Mouse (Mus musculus) kidney, embryonic 14.5 days (tissue): ENCODE measurements at regions not wholly inside any gene's neighbourhood (a gene's known extent, or its start where the extent isn't known, plus 50 kb on each side); places are given as distances from the start of the nearest gene placed in this dataset.

ENCODE experiments used
- ATAC-seq: fragments of 200-750 bp; cut with Nextera tagmentation; 2 replicates; pipeline ENCODE4 v1.8.0; 2017; ENCODE audit warnings: moderate number of reproducible peaks, mild to moderate bottlenecking, moderate TSS enrichment, moderate library complexity; ENCODE audit not compliant: low FRiP score, low TSS enrichment
- H3K27ac ChIP-seq: fragments of 300-500 bp; sonication (generic); 2 replicates; pipeline ENCODE4 v1.5.1; 2014; ENCODE audit warnings: low read depth, mild to moderate bottlenecking, low read length, moderate library complexity, mixed read lengths
- H3K27me3 ChIP-seq: fragments of 300-500 bp; sonication (generic); 2 replicates; pipeline ENCODE4 v1.6.1; 2014; ENCODE audit warnings: mild to moderate bottlenecking, low read length; ENCODE audit not compliant: control insufficient read depth, insufficient read depth
- H3K36me3 ChIP-seq: fragments of 300-500 bp; sonication (generic); 2 replicates; pipeline ENCODE4 v1.6.1; 2014; ENCODE audit warnings: low read length, mixed read lengths; ENCODE audit not compliant: control insufficient read depth, insufficient read depth
- H3K4me1 ChIP-seq: fragments of 300-500 bp; sonication (generic); 2 replicates; pipeline ENCODE4 v1.6.1; 2014; ENCODE audit warnings: low read length, mixed read lengths; ENCODE audit not compliant: control insufficient read depth, insufficient read depth
- H3K4me2 ChIP-seq: fragments of 300-500 bp; sonication (generic); replicated peaks from 2 replicates; pipeline ENCODE4 v1.6.1; 2014; ENCODE audit warnings: low read depth, mild to moderate bottlenecking, low read length
- H3K4me3 ChIP-seq: fragments of 300-500 bp; sonication (generic); 2 replicates; pipeline ENCODE4 v1.5.1; 2014; ENCODE audit warnings: mild to moderate bottlenecking, low read length
- H3K9ac ChIP-seq: fragments of 300-500 bp; sonication (generic); 2 replicates; pipeline ENCODE4 v1.6.1; 2014; ENCODE audit warnings: low read depth, mild to moderate bottlenecking, low read length, moderate library complexity
- H3K9me3 ChIP-seq: fragments of 300-500 bp; sonication (generic); 2 replicates; pipeline ENCODE4 v1.6.1; 2016; ENCODE audit warnings: low read length; ENCODE audit not compliant: control insufficient read depth
- WGBS: fragments of 180-500 bp; shearing (Covaris S2); extraction: QIAGEN DNeasy Blood & Tissue Kit; methylation state at CpG from one replicate; pipeline ENCODE4 v1.1.7; 2014; 5-methylcytosine and 5-hydroxymethylcytosine counted together

DNA sequence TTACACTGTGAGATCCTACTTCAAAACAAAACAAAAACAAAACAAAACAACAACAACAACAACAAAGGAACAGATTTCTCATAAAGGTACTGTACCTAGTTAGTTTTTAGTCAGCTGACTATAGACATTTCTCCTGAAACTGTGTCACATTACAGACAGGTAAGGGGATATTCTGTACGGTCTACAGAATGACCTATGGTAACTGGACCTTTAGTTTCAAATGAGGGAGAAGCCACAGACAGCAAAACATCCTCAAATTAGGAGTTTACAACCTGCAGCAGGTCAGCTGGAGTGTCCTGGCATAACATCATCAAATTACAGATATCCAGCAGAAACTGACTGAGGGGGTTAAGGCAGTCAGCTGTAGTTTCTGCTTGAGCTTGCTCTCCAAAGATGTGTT lies 210.7 kb downstream of the Pax1 start:
- Histone ChIP-seq H3K9me3 (no peaks in the 10 kb centered on the region), H3K4me1 (no peaks in the 10 kb centered on the region), H3K9ac (no peak overlapping the region), H3K4me3 (no peak overlapping the region), H3K36me3 (no peaks in the 10 kb centered on the region), H3K27ac (no peak overlapping the region), H3K27me3 (no peaks in the 10 kb centered on the region), H3K4me2 (no peak overlapping the region)
- WGBS: 27% methylated on average over 1 of the region's 1 CpGs
- peak; percentile 66 for ATAC-seq

DNA sequence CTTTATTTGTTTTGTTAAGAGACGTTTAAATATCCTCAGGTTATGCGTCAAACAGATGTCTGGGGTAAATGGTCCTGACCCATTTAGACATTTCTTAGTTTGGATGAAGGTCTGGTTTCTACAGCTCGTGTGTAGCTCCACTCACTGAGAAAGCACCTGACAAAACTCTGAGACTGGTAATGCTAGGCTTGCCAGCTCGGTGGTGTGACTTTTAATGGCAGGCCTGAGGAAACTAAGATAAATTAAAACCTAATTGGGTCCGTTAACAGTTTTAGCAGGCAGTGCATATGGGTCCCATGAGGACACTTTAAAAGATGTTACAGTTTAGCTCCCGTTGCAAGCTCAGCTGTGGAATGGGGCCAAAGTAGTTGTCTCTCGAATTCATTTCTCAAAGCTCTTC lies 199.5 kb downstream of the Pax1 start:
- H3K36me3 ChIP-seq: no peaks in the 10 kb centered on the region
- no peaks in the 10 kb centered on the region for H3K27me3 ChIP-seq
- H3K4me3 ChIP-seq: no peak overlapping the region
- ATAC-seq: no peak
- WGBS: 37% methylated on average over 7 of the region's 7 CpGs
- H3K4me1 ChIP-seq: no peaks in the 10 kb centered on the region
- H3K9ac ChIP-seq: no peak overlapping the region
- no peaks in the 10 kb centered on the region for H3K9me3 ChIP-seq
- no peak overlapping the region for H3K4me2 ChIP-seq
- H3K27ac ChIP-seq: no peak overlapping the region

DNA sequence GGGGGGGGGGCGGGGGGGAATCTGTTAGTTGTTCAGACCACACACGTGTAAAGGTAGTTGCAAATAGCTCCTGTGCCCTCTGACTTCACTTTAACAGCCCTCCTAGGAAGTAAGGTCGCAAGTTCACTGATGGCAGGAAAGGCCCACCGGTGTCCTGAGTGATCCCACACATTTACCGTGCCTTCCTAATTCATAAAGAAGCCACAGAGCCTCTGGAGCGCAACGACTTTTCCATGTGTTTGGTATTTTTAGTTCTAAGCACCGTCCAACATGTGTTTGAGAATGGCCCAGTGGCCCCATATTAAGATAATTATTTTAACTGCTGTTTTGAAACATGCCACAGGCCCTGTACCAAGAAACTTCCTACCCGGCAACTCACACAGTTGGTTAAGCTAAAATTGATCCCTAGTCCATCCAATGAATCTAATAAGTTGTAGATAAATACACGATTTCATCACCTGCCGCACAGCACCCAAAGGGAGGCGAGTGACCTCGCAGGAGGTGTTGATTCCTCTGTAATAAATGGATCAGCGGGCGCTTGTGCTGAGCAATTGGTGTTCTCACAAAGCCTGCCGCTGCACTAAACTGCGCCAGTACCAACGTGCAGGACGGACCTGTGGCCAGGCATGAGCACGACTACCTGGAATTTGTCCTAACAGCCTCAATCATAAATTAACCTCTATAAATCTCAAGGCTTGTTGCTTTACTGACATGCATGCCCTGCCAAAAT lies 198.9 kb downstream of the Pax1 start:
- Histone ChIP-seq H3K9me3 (no peaks in the 10 kb centered on the region), H3K9ac (no peak overlapping the region), H3K27me3 (no peaks in the 10 kb centered on the region), H3K36me3 (no peaks in the 10 kb centered on the region), H3K4me3 (no peak overlapping the region), H3K4me1 (no peaks in the 10 kb centered on the region), H3K4me2 (no peak overlapping the region), H3K27ac (no peak overlapping the region)
- ATAC-seq: no peak
- 55% methylated on average over 20 of the region's 20 CpGs for WGBS

DNA sequence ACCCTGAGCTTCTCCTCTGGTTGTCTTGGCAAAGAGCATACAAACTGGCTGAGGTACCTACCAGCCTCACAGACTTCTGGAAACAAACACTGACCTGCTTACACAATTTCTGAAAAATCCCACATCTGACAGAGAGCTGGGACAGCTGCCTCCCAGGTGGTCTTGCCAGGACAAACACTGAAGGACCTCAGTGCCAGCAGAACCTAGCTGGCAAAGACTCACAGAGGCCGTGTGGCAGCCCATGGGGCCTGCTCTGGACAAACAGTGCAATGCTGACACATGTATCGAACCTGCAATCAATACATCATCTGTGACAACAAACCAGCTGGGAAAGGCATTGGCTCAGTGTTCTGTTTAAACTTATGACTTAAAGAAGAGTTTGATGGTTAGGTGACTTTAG lies 167.4 kb downstream of the Pax1 start:
- no peak overlapping the region for H3K4me2 ChIP-seq
- WGBS: 65% methylated on average over 2 of the region's 2 CpGs
- H3K9me3 ChIP-seq: no peaks in the 10 kb centered on the region
- no peak for ATAC-seq
- H3K27me3 ChIP-seq: no peaks in the 10 kb centered on the region
- H3K4me3 ChIP-seq: no peak overlapping the region
- H3K36me3 ChIP-seq: no peaks in the 10 kb centered on the region
- no peaks in the 10 kb centered on the region for H3K4me1 ChIP-seq
- H3K27ac ChIP-seq: no peak overlapping the region
- no peak overlapping the region for H3K9ac ChIP-seq

DNA sequence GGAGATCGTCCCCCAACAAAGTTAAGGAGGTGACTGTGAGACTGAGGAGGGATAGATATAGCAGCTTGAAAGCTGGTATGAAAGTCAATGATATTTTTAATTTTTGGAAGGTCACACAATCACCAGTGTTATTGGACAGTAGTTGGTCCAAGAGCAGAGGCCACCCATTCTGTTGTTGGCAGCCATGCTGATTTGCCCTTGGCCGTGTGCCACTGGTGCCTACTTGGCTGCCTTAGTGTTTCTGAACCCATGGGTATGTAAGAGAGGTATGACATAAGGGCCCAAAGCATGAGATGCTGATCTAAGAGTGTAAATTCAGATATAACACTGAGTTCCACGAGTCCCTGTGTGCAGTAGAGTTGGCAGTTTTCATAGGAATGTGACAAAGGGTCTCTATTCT lies 153.7 kb downstream of the Pax1 start:
- Histone ChIP-seq H3K36me3 (no peaks in the 10 kb centered on the region), H3K9me3 (no peaks in the 10 kb centered on the region), H3K4me3 (no peak overlapping the region), H3K27me3 (no peaks in the 10 kb centered on the region), H3K27ac (no peak overlapping the region), H3K4me2 (no peak overlapping the region), H3K9ac (no peak overlapping the region), H3K4me1 (no peaks in the 10 kb centered on the region)
- no peak for ATAC-seq
- 80% methylated on average over 3 of the region's 3 CpGs for WGBS

DNA sequence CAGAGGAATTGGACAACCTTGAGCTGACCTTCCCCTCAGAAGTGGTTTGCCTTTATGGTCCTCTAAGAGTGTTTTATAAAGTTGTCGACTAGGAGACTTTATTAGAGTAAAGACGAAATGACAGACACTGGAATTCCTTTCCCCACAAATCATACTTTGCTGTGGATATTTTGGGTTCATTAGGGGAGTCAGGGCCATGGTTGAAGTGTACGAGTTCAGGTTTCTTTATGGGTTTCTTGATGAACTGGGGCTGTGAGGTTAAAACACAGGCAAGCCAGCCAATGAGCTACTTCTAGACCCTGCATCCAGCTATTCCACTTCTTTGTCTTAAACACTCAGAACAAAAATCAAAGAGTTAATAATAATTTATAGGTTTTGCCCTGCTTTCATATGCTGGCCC lies 153.0 kb downstream of the Pax1 start:
- Histone ChIP-seq H3K4me3 (no peak overlapping the region), H3K4me2 (no peak overlapping the region), H3K27me3 (no peaks in the 10 kb centered on the region), H3K27ac (no peak overlapping the region), H3K9me3 (no peaks in the 10 kb centered on the region), H3K4me1 (no peaks in the 10 kb centered on the region), H3K36me3 (no peaks in the 10 kb centered on the region), H3K9ac (no peak overlapping the region)
- ATAC-seq: no peak; the same call in 1 of the 2 replicates
- 47% methylated on average over 3 of the region's 3 CpGs for WGBS

DNA sequence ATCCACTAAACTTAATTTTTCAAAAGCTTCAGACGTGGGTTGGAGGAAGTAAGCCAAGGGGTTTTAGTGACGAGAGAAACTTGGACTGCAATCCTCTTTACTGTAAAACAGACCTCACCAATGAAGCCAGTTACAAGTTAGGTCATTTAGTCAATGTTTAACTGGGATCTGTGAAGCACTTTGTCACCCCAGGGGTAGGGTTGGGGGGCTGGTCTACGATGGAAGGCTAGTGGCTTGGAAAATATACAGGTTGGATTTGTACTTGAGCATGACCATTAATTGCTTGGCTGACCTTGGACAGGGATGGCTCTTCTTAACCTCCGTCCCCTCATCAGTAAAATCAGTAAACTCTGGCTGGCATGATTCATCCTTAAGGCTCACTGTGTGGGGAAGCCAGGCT lies 142.2 kb downstream of the Pax1 start:
- H3K36me3 ChIP-seq: no peaks in the 10 kb centered on the region
- no peak; the same call in 1 of the 2 replicates for ATAC-seq
- no peaks in the 10 kb centered on the region for H3K27me3 ChIP-seq
- WGBS: 71% methylated on average over 4 of the region's 4 CpGs
- no peaks in the 10 kb centered on the region for H3K9me3 ChIP-seq
- H3K9ac ChIP-seq: no peak overlapping the region
- no peaks in the 10 kb centered on the region for H3K4me1 ChIP-seq
- no peak overlapping the region for H3K4me2 ChIP-seq
- no peak overlapping the region for H3K4me3 ChIP-seq
- no peak overlapping the region for H3K27ac ChIP-seq

DNA sequence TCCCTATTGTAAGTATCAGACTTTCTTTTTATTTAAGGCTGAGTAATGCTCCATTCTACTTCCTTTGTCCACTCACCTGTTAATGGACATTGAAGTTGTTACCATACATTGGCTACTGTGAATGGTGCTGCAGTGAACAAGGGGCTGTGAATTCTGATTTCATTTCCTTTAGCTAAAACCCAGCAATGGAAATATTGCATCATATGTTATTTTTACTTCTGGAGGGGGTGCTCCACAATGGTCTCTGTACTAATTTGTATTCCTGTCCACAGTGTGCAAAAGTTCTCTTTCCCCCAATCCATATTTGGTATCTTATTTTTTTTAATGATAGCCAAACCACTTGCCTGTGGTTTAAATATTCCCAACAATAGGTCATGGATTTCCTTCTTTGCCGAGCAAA lies 137.0 kb downstream of the Pax1 start:
- 82% methylated on average over 1 of the region's 1 CpGs for WGBS
- ATAC-seq: no peak
- no peak overlapping the region for H3K4me3 ChIP-seq
- H3K4me2 ChIP-seq: no peak overlapping the region
- no peaks in the 10 kb centered on the region for H3K36me3 ChIP-seq
- H3K9ac ChIP-seq: no peak overlapping the region
- no peaks in the 10 kb centered on the region for H3K9me3 ChIP-seq
- H3K4me1 ChIP-seq: no peaks in the 10 kb centered on the region
- no peaks in the 10 kb centered on the region for H3K27me3 ChIP-seq
- H3K27ac ChIP-seq: no peak overlapping the region

DNA sequence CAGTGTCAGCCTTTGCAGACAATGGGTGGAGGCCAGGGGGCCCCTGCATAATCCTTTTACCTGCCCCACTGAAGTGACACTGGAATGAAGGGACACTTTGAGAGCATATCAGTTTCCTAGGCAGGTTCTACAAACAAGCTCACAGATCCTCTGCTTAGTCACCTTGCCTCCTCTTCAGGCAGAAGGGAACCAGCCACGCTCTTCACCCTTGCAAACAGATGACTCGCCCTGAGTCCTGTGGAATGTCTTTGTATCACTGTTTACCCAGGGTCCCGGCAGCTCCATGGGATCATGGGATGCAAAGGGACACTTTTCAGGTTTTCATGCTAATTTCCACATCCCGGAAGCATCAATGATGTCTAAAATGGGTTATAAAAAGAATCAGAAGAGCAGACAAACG lies 94.2 kb downstream of the Pax1 start:
- Histone ChIP-seq H3K9ac (no peak overlapping the region), H3K36me3 (no peaks in the 10 kb centered on the region), H3K27ac (no peak overlapping the region), H3K4me3 (no peak overlapping the region), H3K27me3 (no peaks in the 10 kb centered on the region), H3K4me1 (no peaks in the 10 kb centered on the region), H3K9me3 (no peaks in the 10 kb centered on the region), H3K4me2 (no peak overlapping the region)
- ATAC-seq: no peak
- 74% methylated on average over 5 of the region's 5 CpGs for WGBS
